Mouse (Mus musculus) layer of hippocampus, adult 2 months (tissue): ENCODE results near the gene Tmem72. TPM values are rescaled to one million over a fixed set of nuclear protein-coding genes. Genes with fewer than 3 reads are reported as not detected.
A peak's percentile ranks its signal among the peaks of the same experiment; 100 is the strongest.

Experiments used
- DNase-seq, 2 experiments: peaks; one replicate each; pipeline ENCODE4 v3.0.0; 2022; ENCODE audit warnings: low spot score in 2 of 2
- H3K27ac ChIP-seq: fragments of 200-600 bp; 2 replicates; pipeline ENCODE4 v1.8.1; 2022
- H3K4me3 ChIP-seq: fragments of 200-600 bp; 2 replicates; pipeline ENCODE4 v1.8.1; 2022; ENCODE audit warnings: mild to moderate bottlenecking
- CTCF ChIP-seq: fragments of 200-600 bp; conservative IDR thresholded peaks from 2 replicates; pipeline ENCODE4 v1.8.1; 2022; ENCODE audit warnings: antibody characterized with exemption, mild to moderate bottlenecking, moderate library complexity
- microRNA-seq, 2 experiments: library from miRNA; unstranded; fragments of <30 nt; microRNA quantifications; one replicate each; pipeline ENCODE4 v1.2.0; 2021
- total RNA-seq, 2 experiments: library from RNA; stranded (reverse); gene quantifications; 2 replicates each; pipeline ENCODE4 v1.2.3; 2021

Tmem72 gene
- total RNA-seq, 2 experiments from 2014 or later, result 0.59 to 0.82 TPM

- DNase-seq, result no peak
- Histone ChIP-seq H3K4me3 (no peak overlapping the region), H3K27ac (no peak overlapping the region)
- no peak for TF ChIP-seq CTCF
Observed at GRCm38 (mm10) chr6:116636581-116637235, 80.0 kb downstream of the Tmem72 start.

- Histone ChIP-seq H3K27ac (peak overlapping the region; percentile 25), H3K4me3 (no peak overlapping the region)
- TF ChIP-seq CTCF, result no peak
- no peak for DNase-seq
Observed at GRCm38 (mm10) chr6:116635251-116636180, 81.2 kb downstream of the Tmem72 start.

DNA sequence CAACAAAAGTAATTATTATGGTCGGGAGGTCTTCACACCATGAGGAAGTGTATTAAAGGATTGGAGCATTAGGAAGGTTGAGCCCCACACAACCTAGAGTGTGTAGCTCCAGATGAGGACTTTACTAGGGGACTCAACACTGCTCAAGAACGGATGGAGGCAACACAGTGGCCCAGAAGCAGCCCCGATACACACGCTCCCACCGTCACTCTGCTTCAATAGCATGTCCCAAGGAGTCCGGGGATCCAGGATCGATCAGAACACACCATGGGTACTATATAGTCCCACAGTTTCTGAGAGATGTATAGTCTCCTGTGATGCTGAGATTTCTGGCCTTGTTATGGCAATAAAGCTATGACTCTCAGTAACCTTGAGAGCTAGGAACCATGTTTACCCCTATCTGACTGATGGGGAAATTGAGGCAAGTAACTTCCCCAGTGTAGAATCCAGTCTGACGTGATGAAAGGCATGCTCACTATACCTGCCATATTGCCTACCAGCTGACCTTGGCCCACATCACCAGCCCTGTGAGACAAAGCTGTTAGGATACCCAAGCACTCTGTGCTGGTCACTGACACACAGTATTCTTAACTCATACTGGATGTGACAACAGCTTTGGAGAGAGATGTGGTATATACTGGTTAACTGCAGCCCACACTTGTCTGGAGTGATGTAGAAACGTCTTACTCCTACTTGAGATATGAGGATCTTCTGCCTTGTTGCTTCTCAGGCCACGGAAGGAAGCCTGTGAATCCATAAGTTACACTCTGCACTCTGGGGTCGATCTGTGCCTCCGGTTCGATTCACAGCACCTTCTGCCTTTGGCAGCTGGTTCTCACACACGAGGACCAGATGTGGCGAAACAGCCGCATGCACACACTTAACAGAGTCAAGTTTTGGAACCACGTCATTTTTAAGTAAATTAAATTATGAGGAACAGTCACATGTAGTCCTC, 82.7 kb downstream of the Tmem72 start:
- no peak for TF ChIP-seq CTCF
- no peak for DNase-seq
- H3K27ac ChIP-seq, result peak overlapping the region; percentile 25; the same call in 1 of the 2 replicates
- no peak overlapping the region for H3K4me3 ChIP-seq

DNA sequence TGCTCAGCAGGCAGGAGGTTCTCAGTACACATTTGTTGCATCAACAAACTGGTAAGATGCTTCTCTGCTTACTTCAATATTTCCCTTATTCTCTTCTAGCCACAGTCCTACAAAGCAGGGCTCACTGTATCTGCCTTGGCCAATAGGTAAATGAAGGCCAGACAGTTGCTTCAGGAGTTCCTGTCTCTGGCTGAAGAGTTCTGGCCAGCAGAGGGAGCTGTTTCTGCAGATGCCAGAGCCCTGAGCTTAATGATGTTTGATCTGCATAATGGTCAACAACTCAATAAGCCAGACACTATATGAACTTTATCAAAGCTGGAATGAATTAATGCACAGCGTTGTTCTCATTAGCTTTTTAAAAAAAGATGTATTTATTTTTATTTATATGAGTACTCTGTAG, 84.6 kb downstream of the Tmem72 start:
- Histone ChIP-seq H3K4me3 (no peak overlapping the region), H3K27ac (no peak overlapping the region)
- DNase-seq, result peak; percentile 49 to 66
- peak; percentile 88 for TF ChIP-seq CTCF

- no peak for DNase-seq
- no peak for TF ChIP-seq CTCF
- Histone ChIP-seq H3K27ac (no peak overlapping the region), H3K4me3 (no peak overlapping the region)
Observed at GRCm38 (mm10) chr6:116629766-116630165, 86.9 kb downstream of the Tmem72 start.

Small RNA genes lying within 50 kb of the gene (microRNA-seq; reads per million reads assigned to microRNA genes)
- gene Mir7043, result 0 reads per million in 2 experiments

Other genes with a start within 250 kb of the Tmem72 start
- gene Olfr211, start 227.8 kb downstream of the Tmem72 start, total RNA-seq, result not detected
- not detected for gene Olfr212, start 210.4 kb downstream of the Tmem72 start, total RNA-seq
- not detected for gene Olfr213, start 178.5 kb downstream of the Tmem72 start, total RNA-seq
- gene Gm5580, start 165.8 kb downstream of the Tmem72 start, total RNA-seq, result 1 to 10 TPM; 1.5 to 2.4 TPM
- not detected for gene Olfr214, start 162.7 kb downstream of the Tmem72 start, total RNA-seq
- gene Olfr215, start 132.7 kb downstream of the Tmem72 start, total RNA-seq, result not detected
- 10 to 100 TPM; 21.2 to 22.1 TPM for gene Zfp422, start 87.9 kb downstream of the Tmem72 start, total RNA-seq
- 1 to 10 TPM in 1 of 2 experiments, under 1 TPM in 1; 0.54 to 1.4 TPM for gene Depp1, start 66.3 kb downstream of the Tmem72 start, total RNA-seq
- 1 to 10 TPM; 3.8 to 6.0 TPM for gene Rassf4, start 43.0 kb downstream of the Tmem72 start, total RNA-seq